Mouse (Mus musculus): ENCODE data around the gene Rhbdl1.

Gene Rhbdl1

GRCm38 (mm10) chr17:25839455-25840235, 2.5 kb upstream of the Rhbdl1 start:
- DNase-seq, result no peak

GRCm38 (mm10) chr17:25838904-25839303, 1.8 kb upstream of the Rhbdl1 start:
- no peak for DNase-seq

- no peak for DNase-seq
Measured at GRCm38 (mm10) chr17:25837533-25837932, 438 bp upstream of the Rhbdl1 start.

- peak; percentile 43 to 44 for DNase-seq
Measured at GRCm38 (mm10) chr17:25836397-25837075, 559 bp downstream of the Rhbdl1 start.

- no peak for DNase-seq
Measured at GRCm38 (mm10) chr17:25835816-25836215, 1.3 kb downstream of the Rhbdl1 start.

GRCm38 (mm10) chr17:25835301-25835700, 1.8 kb downstream of the Rhbdl1 start:
- DNase-seq, result no peak

GRCm38 (mm10) chr17:25834595-25835222, 2.4 kb downstream of the Rhbdl1 start:
- DNase-seq, result no peak

GRCm38 (mm10) chr17:25833961-25834594, 3.0 kb downstream of the Rhbdl1 start:
- no peak for DNase-seq

- DNase-seq, result peak; percentile 84
Measured at GRCm38 (mm10) chr17:25833291-25833663, 3.8 kb downstream of the Rhbdl1 start, which contains the start of gene Stub1. Gene Stub1 (minus strand): TSS chr17:25833404.

GRCm38 (mm10) chr17:25832436-25833290, 4.4 kb downstream of the Rhbdl1 start:
- peak; percentile 98 to 99 for DNase-seq

- DNase-seq, result peak; percentile 41 to 48
Measured at GRCm38 (mm10) chr17:25831451-25832281, 5.4 kb downstream of the Rhbdl1 start.

- DNase-seq, result no peak
Measured at GRCm38 (mm10) chr17:25830806-25831431, 6.2 kb downstream of the Rhbdl1 start.

GRCm38 (mm10) chr17:25830200-25830753, 6.8 kb downstream of the Rhbdl1 start:
- DNase-seq, result no peak

GRCm38 (mm10) chr17:25829558-25830017, 7.5 kb downstream of the Rhbdl1 start:
- DNase-seq, result no peak

GRCm38 (mm10) chr17:25828712-25829557, 8.2 kb downstream of the Rhbdl1 start, which contains the start of gene Jmjd8:
Gene Jmjd8 (plus strand): TSS chr17:25828867.
- DNase-seq, result peak; percentile 84 to 86

- no peak for DNase-seq
Measured at GRCm38 (mm10) chr17:25828223-25828594, 8.9 kb downstream of the Rhbdl1 start.

GRCm38 (mm10) chr17:25827546-25828222, 9.4 kb downstream of the Rhbdl1 start:
- no peak for DNase-seq

- DNase-seq, result no peak
Measured at GRCm38 (mm10) chr17:25827011-25827410, 10.1 kb downstream of the Rhbdl1 start.

Measured in cerebellum, postnatal 36 days (tissue).